Mouse (Mus musculus): ENCODE data around the gene Tmem86a. TPM values are rescaled to one million over a fixed set of nuclear protein-coding genes. Genes with fewer than 3 reads are reported as not detected.

Gene Tmem86a
- polyA plus RNA-seq, 1 experiment, result 19.0 TPM

GRCm38 (mm10) chr7:47051404-47052151 lies 1.2 kb downstream of the Tmem86a start:
- TF ChIP-seq POLR2A (IDR thresholded peaks at IDR 0.05; ENCODE audit: borderline replicate concordance, insufficient read depth, low read length), result no peak
- TF ChIP-seq CTCF (IDR thresholded peaks at IDR 0.05; ENCODE audit: borderline replicate concordance, insufficient read depth, low read depth, low read length), result no peak

GRCm38 (mm10) chr7:47052276-47052675 lies 1.9 kb downstream of the Tmem86a start:
- DNase-seq, result peak; percentile 50 to 51
- H3K4me1 ChIP-seq (ENCODE audit: control insufficient read depth, insufficient read depth, low read length), result peaks cover 17% of the 10 kb centered on the region
- H3K4me3 ChIP-seq (replicated peaks; ENCODE audit: insufficient read depth, low read depth, low read length), result peak overlapping the region; percentile 4
- H3K27me3 ChIP-seq (ENCODE audit: control insufficient read depth, insufficient read depth, low read length), result no peaks in the 10 kb centered on the region
- WGBS, result 4% methylated on average over 3 of the region's 3 CpGs
- TF ChIP-seq POLR2A (IDR thresholded peaks at IDR 0.05; ENCODE audit: borderline replicate concordance, insufficient read depth, low read length), result no peak
- TF ChIP-seq CTCF (IDR thresholded peaks at IDR 0.05; ENCODE audit: borderline replicate concordance, insufficient read depth, low read depth, low read length), result no peak
- H3K27ac ChIP-seq (ENCODE audit: insufficient read depth, low read length), result no peak overlapping the region

More at GRCm38 (mm10) chr7:47051404-47052151, 1.2 kb downstream of the Tmem86a start:
- WGBS, result 30% methylated on average over 1 of the region's 2 CpGs
- Histone ChIP-seq H3K27ac (ENCODE audit: insufficient read depth, low read length) (no peak overlapping the region), H3K4me3 (replicated peaks; ENCODE audit: insufficient read depth, low read depth, low read length) (peak overlapping the region; percentile 99), H3K27me3 (ENCODE audit: control insufficient read depth, insufficient read depth, low read length) (no peaks in the 10 kb centered on the region), H3K4me1 (ENCODE audit: control insufficient read depth, insufficient read depth, low read length) (peaks cover 17% of the 10 kb centered on the region)
- peak in 1 of 2 experiments; percentile 16 for DNase-seq

- no peak for DNase-seq
- no peak overlapping the region for H3K4me3 ChIP-seq (replicated peaks; ENCODE audit: insufficient read depth, low read depth, low read length)
- H3K27me3 ChIP-seq (ENCODE audit: control insufficient read depth, insufficient read depth, low read length), result no peaks in the 10 kb centered on the region
- 75% methylated on average over 15 of the region's 15 CpGs for WGBS
- H3K27ac ChIP-seq (ENCODE audit: insufficient read depth, low read length), result no peak overlapping the region
- no peak for TF ChIP-seq CTCF (IDR thresholded peaks at IDR 0.05; ENCODE audit: borderline replicate concordance, insufficient read depth, low read depth, low read length)
- TF ChIP-seq POLR2A (IDR thresholded peaks at IDR 0.05; ENCODE audit: borderline replicate concordance, insufficient read depth, low read length), result no peak
- H3K4me1 ChIP-seq (ENCODE audit: control insufficient read depth, insufficient read depth, low read length), result peaks cover 17% of the 10 kb centered on the region
Measured at GRCm38 (mm10) chr7:47053287-47053686, 2.9 kb downstream of the Tmem86a start.

GRCm38 (mm10) chr7:47054666-47055065 lies 4.3 kb downstream of the Tmem86a start:
- Histone ChIP-seq H3K4me3 (replicated peaks; ENCODE audit: insufficient read depth, low read depth, low read length) (no peak overlapping the region), H3K27me3 (ENCODE audit: control insufficient read depth, insufficient read depth, low read length) (no peaks in the 10 kb centered on the region), H3K4me1 (ENCODE audit: control insufficient read depth, insufficient read depth, low read length) (peaks cover 17% of the 10 kb centered on the region), H3K27ac (ENCODE audit: insufficient read depth, low read length) (no peak overlapping the region)
- 51% methylated on average over 2 of the region's 2 CpGs for WGBS
- TF ChIP-seq POLR2A (IDR thresholded peaks at IDR 0.05; ENCODE audit: borderline replicate concordance, insufficient read depth, low read length) (no peak), CTCF (IDR thresholded peaks at IDR 0.05; ENCODE audit: borderline replicate concordance, insufficient read depth, low read depth, low read length) (no peak)
- peak; percentile 44 to 67 for DNase-seq

GRCm38 (mm10) chr7:47055744-47056143 lies 5.3 kb downstream of the Tmem86a start:
- Histone ChIP-seq H3K27me3 (ENCODE audit: control insufficient read depth, insufficient read depth, low read length) (no peaks in the 10 kb centered on the region), H3K4me1 (ENCODE audit: control insufficient read depth, insufficient read depth, low read length) (peaks cover 17% of the 10 kb centered on the region), H3K4me3 (replicated peaks; ENCODE audit: insufficient read depth, low read depth, low read length) (no peak overlapping the region), H3K27ac (ENCODE audit: insufficient read depth, low read length) (no peak overlapping the region)
- DNase-seq, result no peak
- TF ChIP-seq CTCF (IDR thresholded peaks at IDR 0.05; ENCODE audit: borderline replicate concordance, insufficient read depth, low read depth, low read length), result no peak
- no peak for TF ChIP-seq POLR2A (IDR thresholded peaks at IDR 0.05; ENCODE audit: borderline replicate concordance, insufficient read depth, low read length)
- 86% methylated on average over 9 of the region's 9 CpGs for WGBS

GRCm38 (mm10) chr7:47056273-47056672 lies 5.9 kb downstream of the Tmem86a start:
- 90% methylated on average over 4 of the region's 4 CpGs for WGBS

GRCm38 (mm10) chr7:47059339-47059738 lies 8.9 kb downstream of the Tmem86a start:
- Histone ChIP-seq H3K4me3 (replicated peaks; ENCODE audit: insufficient read depth, low read depth, low read length) (no peak overlapping the region), H3K27me3 (ENCODE audit: control insufficient read depth, insufficient read depth, low read length) (no peaks in the 10 kb centered on the region), H3K4me1 (ENCODE audit: control insufficient read depth, insufficient read depth, low read length) (peaks cover 6% of the 10 kb centered on the region), H3K27ac (ENCODE audit: insufficient read depth, low read length) (no peak overlapping the region)
- DNase-seq, result no peak
- no peak for TF ChIP-seq POLR2A (IDR thresholded peaks at IDR 0.05; ENCODE audit: borderline replicate concordance, insufficient read depth, low read length)
- TF ChIP-seq CTCF (IDR thresholded peaks at IDR 0.05; ENCODE audit: borderline replicate concordance, insufficient read depth, low read depth, low read length), result no peak
- 89% methylated on average over 7 of the region's 7 CpGs for WGBS

More at GRCm38 (mm10) chr7:47056273-47056672, 5.9 kb downstream of the Tmem86a start:
- Histone ChIP-seq H3K27ac (ENCODE audit: insufficient read depth, low read length) (no peak overlapping the region), H3K4me3 (replicated peaks; ENCODE audit: insufficient read depth, low read depth, low read length) (no peak overlapping the region), H3K4me1 (ENCODE audit: control insufficient read depth, insufficient read depth, low read length) (peaks cover 17% of the 10 kb centered on the region), H3K27me3 (ENCODE audit: control insufficient read depth, insufficient read depth, low read length) (no peaks in the 10 kb centered on the region)
- no peak for DNase-seq
- no peak for TF ChIP-seq CTCF (IDR thresholded peaks at IDR 0.05; ENCODE audit: borderline replicate concordance, insufficient read depth, low read depth, low read length)

GRCm38 (mm10) chr7:47061560-47061959 lies 11.2 kb downstream of the Tmem86a start:
- TF ChIP-seq POLR2A (IDR thresholded peaks at IDR 0.05; ENCODE audit: borderline replicate concordance, insufficient read depth, low read length) (no peak), CTCF (IDR thresholded peaks at IDR 0.05; ENCODE audit: borderline replicate concordance, insufficient read depth, low read depth, low read length) (no peak)
- WGBS, result 85% methylated on average over 5 of the region's 5 CpGs
- Histone ChIP-seq H3K4me1 (ENCODE audit: control insufficient read depth, insufficient read depth, low read length) (no peaks in the 10 kb centered on the region), H3K4me3 (replicated peaks; ENCODE audit: insufficient read depth, low read depth, low read length) (no peak overlapping the region), H3K27ac (ENCODE audit: insufficient read depth, low read length) (no peak overlapping the region), H3K27me3 (ENCODE audit: control insufficient read depth, insufficient read depth, low read length) (no peaks in the 10 kb centered on the region)
- no peak for DNase-seq
